Mouse (Mus musculus): ENCODE measurements around the gene Pih1h3b. TPM values are rescaled to one million over a fixed set of nuclear protein-coding genes. Genes with fewer than 3 reads are reported as not detected.

The Pih1h3b gene
- not detected in 2 replicates for total RNA-seq (2021)
- long read RNA-seq, experiment 1: 0 reads
- long read RNA-seq, experiment 2: 0 reads

DNA sequence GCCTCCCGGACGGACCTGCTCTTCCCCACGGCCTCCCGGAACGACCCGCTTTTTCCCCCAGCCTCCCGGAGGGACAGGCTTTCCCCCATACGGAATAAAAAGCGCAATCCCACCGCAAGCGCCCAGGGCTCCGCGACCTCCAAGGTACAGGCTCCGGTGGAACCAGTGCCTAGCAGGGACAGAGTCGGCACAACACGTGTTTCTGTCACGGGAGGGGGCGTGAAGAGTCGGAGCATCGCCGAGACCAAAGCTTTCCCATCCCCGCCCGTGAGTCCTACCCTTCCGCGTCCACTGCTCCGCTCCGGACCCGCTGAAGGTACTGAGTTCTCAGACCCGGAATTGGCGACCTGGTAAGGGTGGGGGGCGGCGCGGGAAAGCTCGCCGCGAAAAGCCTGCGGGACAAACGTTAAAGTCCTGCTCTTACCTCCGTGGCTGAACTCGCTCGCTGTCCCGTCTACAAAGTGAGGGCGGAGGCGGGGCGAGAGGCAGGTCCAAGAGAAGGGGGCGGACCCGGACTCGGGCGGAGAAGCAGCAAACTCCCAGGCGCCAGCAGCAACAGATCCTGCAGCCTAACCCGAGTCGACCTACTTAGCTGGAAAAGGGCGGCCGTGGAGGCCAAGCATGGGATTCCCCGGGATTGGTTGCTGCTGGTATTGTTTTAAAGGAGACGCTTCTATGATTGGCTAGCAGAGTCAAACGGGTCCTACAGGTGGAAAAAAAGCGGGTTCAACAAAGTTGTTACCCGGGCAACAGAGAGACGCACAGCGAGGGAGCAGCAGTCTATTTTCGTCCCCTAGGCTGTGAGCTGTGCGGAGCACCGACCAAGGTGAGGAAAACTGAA is at the start of gene Pih1h3b, which contains the start of gene Nup62cl:
Pih1h3b (plus strand) TSS at position 745 of the 841 bp plus-strand sequence.
Nup62cl (minus strand) TSS at position 578 of the 841 bp plus-strand sequence.
- peak; percentile 84 for DNase-seq

DNA sequence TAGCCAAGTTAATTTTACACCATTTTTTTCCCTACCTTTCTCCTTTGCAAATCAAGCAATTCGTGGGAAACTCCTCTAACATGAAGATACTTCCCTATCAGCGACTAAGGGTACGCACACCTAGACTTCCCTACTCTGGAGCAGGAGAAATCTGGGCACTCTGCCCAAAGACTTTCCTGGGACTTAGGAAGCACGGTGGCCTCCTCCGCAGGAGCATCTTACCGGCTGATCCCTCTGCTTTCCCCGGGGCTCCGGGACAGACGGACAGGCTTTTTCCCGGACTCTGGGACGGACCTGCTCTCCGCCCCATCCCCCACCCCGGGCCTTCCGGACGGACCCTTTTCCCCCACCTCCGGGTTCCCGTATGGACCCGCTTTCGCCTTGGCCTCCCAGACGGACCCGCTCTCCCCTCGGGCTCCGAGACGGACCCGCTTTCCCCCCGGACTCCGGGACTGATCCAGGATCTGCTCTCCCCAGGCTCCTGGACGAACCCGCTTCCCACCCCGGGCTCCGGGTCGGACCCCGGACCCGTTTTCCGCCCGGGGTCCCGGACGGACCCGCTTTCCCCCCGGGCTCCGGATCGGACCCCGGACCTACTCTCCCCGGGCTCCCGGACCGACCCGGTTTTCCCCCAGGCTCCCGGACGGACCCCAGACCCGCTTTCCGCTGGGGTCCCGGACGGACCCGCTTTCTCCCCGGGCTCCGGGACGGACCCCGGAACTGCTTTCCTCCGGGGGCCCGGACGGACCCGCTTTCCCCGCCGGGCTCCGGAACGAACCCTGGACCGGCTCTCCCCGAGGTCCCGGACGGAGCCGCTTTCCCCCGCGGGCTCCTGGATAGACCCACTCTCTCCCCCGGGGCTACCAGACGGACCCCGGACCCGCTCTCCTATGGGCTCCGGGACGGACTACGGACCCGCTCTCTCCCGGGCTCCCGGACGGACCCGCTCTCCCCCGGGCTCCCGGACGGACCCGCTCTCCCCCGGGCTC is 1.5 kb upstream of the Pih1h3b start:
- peak; percentile 31 for DNase-seq

DNA sequence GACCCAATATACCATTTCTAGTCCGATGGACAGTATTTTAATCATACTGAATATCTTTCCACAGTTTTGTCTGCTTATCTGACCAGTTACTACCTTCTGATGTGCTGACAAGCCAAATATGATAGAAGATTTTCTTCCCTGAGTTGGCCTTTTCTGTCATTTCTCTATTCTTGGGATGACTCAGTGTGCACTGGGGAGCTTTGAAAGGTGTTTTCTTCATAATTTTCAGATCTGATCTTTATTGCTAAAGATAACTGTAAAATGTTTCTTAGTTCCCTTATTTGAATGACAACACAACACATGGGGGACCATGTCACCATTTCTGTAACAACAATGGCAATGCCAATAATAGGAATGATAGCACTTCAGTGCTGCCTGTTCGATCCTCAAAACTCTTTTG is 19.9 kb downstream of the Pih1h3b start:
- DNase-seq: no peak

DNA sequence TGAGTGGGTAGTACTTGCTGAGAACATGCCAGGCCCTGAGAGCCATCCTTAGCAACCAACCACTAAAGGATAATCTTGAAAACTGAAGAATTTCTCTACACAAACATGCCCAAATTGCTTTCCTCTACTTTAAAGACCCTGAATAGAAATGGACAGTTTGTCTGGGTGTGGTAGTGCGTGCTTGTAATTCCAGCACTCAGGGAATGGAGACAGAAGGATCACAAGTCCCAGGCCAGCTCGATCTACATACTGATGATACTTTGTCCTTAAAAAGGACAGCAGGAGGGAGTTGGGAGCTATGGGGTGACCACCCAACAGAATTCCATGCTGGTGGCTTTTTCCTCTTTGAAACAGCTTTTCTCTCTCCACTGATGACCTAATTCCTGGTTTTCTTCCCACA is 31.4 kb downstream of the Pih1h3b start:
- DNase-seq: no peak

Other genes starting within 250 kb of the Pih1h3b start
- 5.9 and 9.2 TPM in 2 replicates for gene Morc4, start 191.2 kb upstream of the Pih1h3b start, total RNA-seq (2021)
- 8.1 and 9.8 TPM in 2 replicates for gene Rbm41, start 64.3 kb upstream of the Pih1h3b start, total RNA-seq (2021)
- gene Nup62cl, start 167 bp upstream of the Pih1h3b start, total RNA-seq (2021): 9.9 and 13.7 TPM in 2 replicates